Comparison of ENCODE assay signal across 8 mouse cellular contexts in genomic region chr1:85751494-85751893, GRCm38 (mm10). TPM values are rescaled to one million over a fixed set of nuclear protein-coding genes. Genes with fewer than 3 reads are reported as not detected.
A peak's percentile ranks its signal among the peaks of the same experiment; 100 is the strongest.
DNase-seq lines count a peak whose midpoint lies in the region; ATAC-seq and TF ChIP-seq lines count a peak whose summit lies in the region.

No protein-coding gene starts in this region.

- H3K27ac ChIP-seq in MEL (ENCODE audit: control insufficient read depth, low read depth, low read length) = peak overlapping the region; percentile 39; the same call in 1 of the 2 replicates
- H3K27ac ChIP-seq in forebrain, embryonic 12.5 days = no peak overlapping the region
- H3K27ac ChIP-seq in hindbrain, embryonic 14.5 days = no peak overlapping the region
- H3K27ac ChIP-seq in lung, embryonic 14.5 days (ENCODE audit: low read depth) = no peak overlapping the region
- no peak overlapping the region for H3K27ac ChIP-seq in neural tube, embryonic 15.5 days (replicated peaks)

- TF ChIP-seq CTCF in MEL (IDR thresholded peaks at IDR 0.05 in 2 of 3, conservative IDR thresholded peaks at IDR 0.05 in 1 of 3; ENCODE audit: control insufficient read depth in 1 of 3, insufficient read depth in 1 of 3, low read depth in 2 of 3, low read length in 3 of 3, poor library complexity in 1 of 3, severe bottlenecking in 1 of 3) = no peak
- no peak for TF ChIP-seq CTCF in lung, embryonic 14.5 days (IDR thresholded peaks at IDR 0.05; ENCODE audit: low read depth)

- H3K79me2 ChIP-seq in MEL (ENCODE audit: control insufficient read depth, insufficient read depth, low read length, poor library complexity) = no peaks in the 10 kb centered on the region

- H3K4me1 ChIP-seq in MEL (ENCODE audit: control insufficient read depth in 1 of 2, insufficient read depth in 2 of 2, low read length in 2 of 2) = peaks cover 10 to 17% of the 10 kb centered on the region in 2 experiments
- H3K4me1 ChIP-seq in forebrain, embryonic 12.5 days = peaks cover 7% of the 10 kb centered on the region; the same call in 1 of the 2 replicates
- no peaks in the 10 kb centered on the region for H3K4me1 ChIP-seq in hindbrain, embryonic 14.5 days (replicated peaks; ENCODE audit: control insufficient read depth, insufficient read depth, low read length)
- H3K4me1 ChIP-seq in lung, embryonic 14.5 days (ENCODE audit: insufficient read depth) = no peaks in the 10 kb centered on the region
- H3K4me1 ChIP-seq in neural tube, embryonic 15.5 days = no peaks in the 10 kb centered on the region

- no peak for TF ChIP-seq POLR2A in MEL (IDR thresholded peaks at IDR 0.05; ENCODE audit: control insufficient read depth in 1 of 2, insufficient read depth in 1 of 2, low read depth in 1 of 2, low read length in 2 of 2, poor library complexity in 1 of 2)

- no peak for TF ChIP-seq RAD21 in MEL (IDR thresholded peaks at IDR 0.05; ENCODE audit: low read depth, low read length)

- H3K36me3 ChIP-seq in MEL (ENCODE audit: control insufficient read depth in 1 of 2, insufficient read depth in 2 of 2, low read length in 2 of 2) = peaks cover 0 to 3% of the 10 kb centered on the region in 2 experiments; a peak in 2 of 4 replicates
- no peaks in the 10 kb centered on the region for H3K36me3 ChIP-seq in forebrain, embryonic 12.5 days (replicated peaks)
- H3K36me3 ChIP-seq in hindbrain, embryonic 14.5 days (replicated peaks; ENCODE audit: control insufficient read depth, insufficient read depth) = no peaks in the 10 kb centered on the region
- no peaks in the 10 kb centered on the region for H3K36me3 ChIP-seq in lung, embryonic 14.5 days (ENCODE audit: insufficient read depth)
- H3K36me3 ChIP-seq in neural tube, embryonic 15.5 days = no peaks in the 10 kb centered on the region

- DNase-seq in 416B (ENCODE audit: low read depth) (peak; percentile 93), MEL (ENCODE audit: low read depth, low spot score) (peak; percentile 58)
- DNase-seq in hindbrain, embryonic 14.5 days (ENCODE audit: low spot score) = no peak
- peak; percentile 38 for DNase-seq in lung, embryonic 14.5 days
- peak; percentile 67 for DNase-seq in retina, postnatal 1 day
- DNase-seq in right cerebral cortex, postnatal 25 days = no peak

- 0 out of 2 replicates have a peak, but pooled peaks have one; percentile 14 for ATAC-seq in forebrain, embryonic 12.5 days (ENCODE audit: low FRiP score)
- ATAC-seq in hindbrain, embryonic 14.5 days (ENCODE audit: low FRiP score) = peak; percentile 31; the same call in 1 of the 2 replicates
- peak; percentile 82 for ATAC-seq in lung, embryonic 14.5 days (ENCODE audit: insufficient read depth)
- ATAC-seq in neural tube, embryonic 15.5 days (ENCODE audit: low FRiP score) = no peak

- H3K9ac ChIP-seq in MEL (ENCODE audit: control insufficient read depth, low read depth, low read length, poor library complexity, severe bottlenecking) = peak overlapping the region; percentile 20; the same call in 1 of the 2 replicates
- H3K9ac ChIP-seq in forebrain, embryonic 12.5 days = no peak overlapping the region
- H3K9ac ChIP-seq in hindbrain, embryonic 14.5 days = no peak overlapping the region
- no peak overlapping the region for H3K9ac ChIP-seq in lung, embryonic 14.5 days
- no peak overlapping the region for H3K9ac ChIP-seq in neural tube, embryonic 15.5 days (replicated peaks)

- no peak overlapping the region for H3K4me2 ChIP-seq in forebrain, embryonic 12.5 days
- no peak overlapping the region for H3K4me2 ChIP-seq in hindbrain, embryonic 14.5 days (replicated peaks)
- no peak overlapping the region for H3K4me2 ChIP-seq in lung, embryonic 14.5 days
- H3K4me2 ChIP-seq in neural tube, embryonic 15.5 days = no peak overlapping the region

- WGBS in forebrain, embryonic 12.5 days = 61% methylated on average over 6 of the region's 6 CpGs
- WGBS in hindbrain, embryonic 14.5 days = 67% methylated on average over 6 of the region's 6 CpGs
- WGBS in lung, embryonic 14.5 days = 31% methylated on average over 6 of the region's 6 CpGs
- 63% methylated on average over 6 of the region's 6 CpGs for WGBS in neural tube, embryonic 15.5 days

- no peaks in the 10 kb centered on the region for H3K9me3 ChIP-seq in MEL (replicated peaks; ENCODE audit: insufficient read depth, low read length)
- H3K9me3 ChIP-seq in forebrain, embryonic 12.5 days = no peaks in the 10 kb centered on the region
- no peaks in the 10 kb centered on the region for H3K9me3 ChIP-seq in hindbrain, embryonic 14.5 days (ENCODE audit: control insufficient read depth, low read length)
- no peaks in the 10 kb centered on the region for H3K9me3 ChIP-seq in lung, embryonic 14.5 days (ENCODE audit: low read depth, low read length)
- H3K9me3 ChIP-seq in neural tube, embryonic 15.5 days (replicated peaks) = no peaks in the 10 kb centered on the region

- no peak overlapping the region for H3K4me3 ChIP-seq in MEL (ENCODE audit: control insufficient read depth in 1 of 2, insufficient read depth in 1 of 2, low read depth in 2 of 2, low read length in 2 of 2)
- no peak overlapping the region for H3K4me3 ChIP-seq in forebrain, embryonic 12.5 days (replicated peaks)
- H3K4me3 ChIP-seq in hindbrain, embryonic 14.5 days (replicated peaks; ENCODE audit: low read length) = no peak overlapping the region
- H3K4me3 ChIP-seq in lung, embryonic 14.5 days (ENCODE audit: low read depth, low read length) = no peak overlapping the region
- H3K4me3 ChIP-seq in neural tube, embryonic 15.5 days (replicated peaks) = no peak overlapping the region

- H3K27me3 ChIP-seq in MEL (ENCODE audit: control insufficient read depth in 1 of 2, insufficient read depth in 2 of 2, low read length in 2 of 2) = no peaks in the 10 kb centered on the region
- no peaks in the 10 kb centered on the region for H3K27me3 ChIP-seq in forebrain, embryonic 12.5 days
- no peaks in the 10 kb centered on the region for H3K27me3 ChIP-seq in hindbrain, embryonic 14.5 days (ENCODE audit: control insufficient read depth, insufficient read depth, low read length)
- H3K27me3 ChIP-seq in lung, embryonic 14.5 days (ENCODE audit: insufficient read depth, low read length) = no peaks in the 10 kb centered on the region
- H3K27me3 ChIP-seq in neural tube, embryonic 15.5 days (replicated peaks) = no peaks in the 10 kb centered on the region

- TF ChIP-seq EP300 in MEL (IDR thresholded peaks at IDR 0.05; ENCODE audit: low read depth in 1 of 2, low read length in 2 of 2) = 0 out of 4 replicates have a peak, but pooled peaks of 1 of the 2 experiments have one; percentile 13

TF ChIP-seq in MEL, 35 proteins besides CTCF, POLR2A, EP300 and RAD21:
- TF ChIP-seq MYC (IDR thresholded peaks at IDR 0.05; ENCODE audit: low read depth, low read length) = 0 out of 2 replicates have a peak, but pooled peaks have one; percentile 32
- TF ChIP-seq USF1 (IDR thresholded peaks at IDR 0.05; ENCODE audit: low read depth, low read length) = peak; percentile 85
- TF ChIP-seq MXI1 (IDR thresholded peaks at IDR 0.05; ENCODE audit: low read depth, low read length) = peak; percentile 71; the same call in 1 of the 2 replicates
- no peak for TF ChIP-seq HCFC1 (IDR thresholded peaks at IDR 0.05; ENCODE audit: low read depth, low read length)
- peak; percentile 83 for TF ChIP-seq MAX (IDR thresholded peaks at IDR 0.05; ENCODE audit: low read length)
- TF ChIP-seq NELFE (IDR thresholded peaks at IDR 0.05; ENCODE audit: low read depth, low read length) = no peak; the same call in 1 of the 2 replicates
TF ChIP-seq in MEL: peak in this region for 4.

RNA-seq across cellular contexts. Expression of gene A630001G21Rik, which starts 26.9 kb away (rescaled TPM):
- total RNA-seq in MEL (2012; rRNA removed) = 13.0 and 15.4 TPM in 2 replicates
- 10 to 100 TPM in 1 of 2 experiments, not detected in 1; 24.0 TPM for polyA plus RNA-seq in MEL (2012; ENCODE audit: insufficient read depth in 1 of 2, insufficient read length in 2 of 2, low read depth in 1 of 2, low replicate concordance in 2 of 2, missing spikeins in 1 of 2)
- 0.53 and 1.6 TPM in 2 replicates for polyA plus RNA-seq in forebrain, embryonic 12.5 days (2016; fragmentation: Nextera tagmentation; extraction: Ambion mirVana)
- 0.19 and 0.27 TPM in 2 replicates for polyA plus RNA-seq in hindbrain, embryonic 14.5 days (2014; fragmentation: Nextera tagmentation; extraction: Ambion mirVana)
- polyA plus RNA-seq in lung, embryonic 14.5 days (2014; fragmentation: Nextera tagmentation; extraction: Ambion mirVana) = 1.4 and 1.8 TPM in 2 replicates
- polyA plus RNA-seq in neural tube, embryonic 15.5 days (2015; fragmentation: Nextera tagmentation; extraction: Ambion mirVana) = 0.45 and 2.0 TPM in 2 replicates

RNA-seq across cellular contexts. Expression of gene Cab39, which starts 41.7 kb away (rescaled TPM):
- 68.7 and 72.5 TPM in 2 replicates for total RNA-seq in MEL (2012; rRNA removed)
- polyA plus RNA-seq in MEL (2012; ENCODE audit: insufficient read depth in 1 of 2, insufficient read length in 2 of 2, low read depth in 1 of 2, low replicate concordance in 2 of 2, missing spikeins in 1 of 2) = 100 to 1,000 TPM in 1 of 2 experiments, 10 to 100 TPM in 1; 66.5 to 144 TPM
- 68.3 and 69.7 TPM in 2 replicates for polyA plus RNA-seq in forebrain, embryonic 12.5 days (2016; fragmentation: Nextera tagmentation; extraction: Ambion mirVana)
- polyA plus RNA-seq in hindbrain, embryonic 14.5 days (2014; fragmentation: Nextera tagmentation; extraction: Ambion mirVana) = 77.8 and 91.9 TPM in 2 replicates
- polyA plus RNA-seq in lung, embryonic 14.5 days (2014; fragmentation: Nextera tagmentation; extraction: Ambion mirVana) = 47.0 and 49.3 TPM in 2 replicates
- polyA plus RNA-seq in neural tube, embryonic 15.5 days (2015; fragmentation: Nextera tagmentation; extraction: Ambion mirVana) = 42.8 and 45.3 TPM in 2 replicates

Comparison
In these comparisons a context has a peak if more than half of its experiments do, and no peak if none do; other contexts are left out.
1. DNase-seq: peak in 416B (single experiment), MEL (single experiment), lung, embryonic 14.5 days (single experiment) and retina, postnatal 1 day (single experiment); none in hindbrain, embryonic 14.5 days (single experiment) and right cerebral cortex, postnatal 25 days (single experiment).